35 mouse cellular contexts compared by ENCODE assay signal in genomic region chr12:73969142-73969541, GRCm38 (mm10). TPM values are rescaled to one million over a fixed set of nuclear protein-coding genes. Genes with fewer than 3 reads are reported as not detected.
"Had no signal": no experiment of that assay in that cellular context is flagged by ENCODE, and none has a peak within 500 bp of the region (broad histone marks: within the 10 kb centered on the region; RNA-seq: fewer than 3 reads in every experiment).

No protein-coding gene starts in this region.

- H3K27ac ChIP-seq: embryonic facial prominence, embryonic 10.5 days; embryonic facial prominence, embryonic 12.5 days; embryonic facial prominence, embryonic 13.5 days; embryonic facial prominence, embryonic 15.5 days; forebrain, embryonic 10.5 days; forebrain, embryonic 12.5 days; forebrain, embryonic 13.5 days; forebrain, embryonic 15.5 days; gastrocnemius, adult 2 months; heart, adult 2 months had no signal

- H3K9ac ChIP-seq: embryonic facial prominence, embryonic 12.5 days; embryonic facial prominence, embryonic 13.5 days; embryonic facial prominence, embryonic 15.5 days; forebrain, embryonic 12.5 days; forebrain, embryonic 13.5 days; forebrain, embryonic 15.5 days; forebrain, postnatal 0 days had no signal

- H3K9me3 ChIP-seq: forebrain, embryonic 15.5 days had no signal

- ATAC-seq: forebrain, embryonic 13.5 days; forebrain, embryonic 14.5 days; forebrain, embryonic 15.5 days; forebrain, embryonic 16.5 days; forebrain, postnatal 0 days had no signal

- DNase-seq: cerebellum, adult 9-11 months; cerebellum, postnatal 10 days; cerebellum, postnatal 14 days; cerebellum, postnatal 25 days; cerebellum, postnatal 36 days; embryo, embryonic 11 days; forebrain, postnatal 0 days; gastrocnemius, adult 2 months; gastrocnemius, postnatal 10 days; gastrocnemius, postnatal 14 days; gastrocnemius, postnatal 25 days; gastrocnemius, postnatal 36 days; heart, adult 18-20 months; heart, adult 2 months had no signal

- H3K4me2 ChIP-seq: embryonic facial prominence, embryonic 12.5 days; embryonic facial prominence, embryonic 13.5 days; embryonic facial prominence, embryonic 15.5 days; forebrain, embryonic 12.5 days; forebrain, embryonic 13.5 days; forebrain, embryonic 15.5 days; heart, embryonic 11.5 days had no signal

- H3K4me3 ChIP-seq: embryonic facial prominence, embryonic 10.5 days; embryonic facial prominence, embryonic 12.5 days; embryonic facial prominence, embryonic 13.5 days; embryonic facial prominence, embryonic 15.5 days; erythroblast, embryonic 14.5 days; forebrain, embryonic 10.5 days; forebrain, embryonic 12.5 days; forebrain, embryonic 13.5 days; forebrain, embryonic 15.5 days; gastrocnemius, adult 2 months; heart, adult 2 months had no signal

- H3K27me3 ChIP-seq: embryonic facial prominence, embryonic 12.5 days; embryonic facial prominence, embryonic 13.5 days; embryonic facial prominence, embryonic 15.5 days; forebrain, embryonic 12.5 days; forebrain, embryonic 13.5 days; forebrain, embryonic 15.5 days had no signal

RNA-seq across cellular contexts. Expression of gene Syt16, which starts 28.3 kb away (rescaled TPM):
- total RNA-seq: common myeloid progenitor, adult 5-6 weeks; gastrocnemius, adult 18-20 months; gastrocnemius, adult 2 months; gastrocnemius, adult 8-10 months; gastrocnemius, postnatal 14 days; gastrocnemius, postnatal 25 days; gastrocnemius, postnatal 36 days; gastrocnemius, postnatal 4 days; granulocyte monocyte progenitor cell, adult 5-6 weeks; heart, adult 18-20 months; heart, adult 2 months; heart, adult 8-10 months had no signal
- polyA plus RNA-seq: erythroblast, embryonic 14.5 days had no signal

RNA-seq across cellular contexts. Expression of gene Gm49321, which starts 31.7 kb away (rescaled TPM):
- total RNA-seq: common myeloid progenitor, adult 5-6 weeks; forebrain, postnatal 0 days; granulocyte monocyte progenitor cell, adult 5-6 weeks had no signal
- polyA plus RNA-seq: cortical plate, adult 2 months; erythroblast, embryonic 14.5 days; frontal cortex, adult 2 months; gonadal fat pad, adult 2 months; heart, adult 2 months had no signal
